Mouse (Mus musculus) midbrain, embryonic 15.5 days (tissue): ENCODE measurements around the gene Pla1a. TPM values are rescaled to one million over a fixed set of nuclear protein-coding genes. Genes with fewer than 3 reads are reported as not detected.

Source experiments
- ATAC-seq: fragments of 200-750 bp; cut with Nextera tagmentation; replicated peaks from 2 replicates; pipeline ENCODE4 v1.8.0; 2017; ENCODE audit warnings: moderate TSS enrichment
- H3K27ac ChIP-seq: fragments of 300-500 bp; sonication (generic); 2 replicates; pipeline ENCODE4 v1.5.1; 2015; ENCODE audit warnings: mild to moderate bottlenecking, inconsistent platforms
- H3K27me3 ChIP-seq: fragments of 300-500 bp; sonication (generic); replicated peaks from 2 replicates; pipeline ENCODE4 v1.6.1; 2015; ENCODE audit warnings: inconsistent platforms
- H3K36me3 ChIP-seq: fragments of 300-500 bp; sonication (generic); replicated peaks from 2 replicates; pipeline ENCODE4 v1.6.1; 2015; ENCODE audit warnings: inconsistent platforms
- H3K4me1 ChIP-seq: fragments of 300-500 bp; sonication (generic); 2 replicates; pipeline ENCODE4 v1.6.1; 2015; ENCODE audit warnings: inconsistent platforms
- H3K4me2 ChIP-seq: fragments of 300-500 bp; sonication (generic); 2 replicates; pipeline ENCODE4 v1.6.1; 2015; ENCODE audit warnings: inconsistent platforms, mild to moderate bottlenecking, moderate library complexity
- H3K4me3 ChIP-seq: fragments of 300-500 bp; sonication (generic); 2 replicates; pipeline ENCODE4 v1.5.1; 2015; ENCODE audit warnings: mild to moderate bottlenecking, inconsistent platforms
- H3K9ac ChIP-seq: fragments of 300-500 bp; sonication (generic); 2 replicates; pipeline ENCODE4 v1.6.1; 2015; ENCODE audit warnings: mild to moderate bottlenecking, inconsistent platforms
- H3K9me3 ChIP-seq: fragments of 300-500 bp; sonication (generic); 2 replicates; pipeline ENCODE4 v1.6.1; 2016; ENCODE audit warnings: inconsistent platforms
- WGBS: fragments of 180-500 bp; shearing (Covaris S2); methylation state at CpG from one replicate; pipeline ENCODE4 v1.1.7; 2015; ENCODE audit warnings: mixed read lengths; 5-methylcytosine and 5-hydroxymethylcytosine counted together
- polyA plus RNA-seq: library from polyadenylated mRNA; unstranded; fragments of >200 nt; fragmentation: Nextera tagmentation; extraction: Ambion mirVana; gene quantifications from 2 replicates; pipeline ENCODE4 v1.2.1, GENCODE M21; 2015

Gene Pla1a
- polyA plus RNA-seq, 1 experiment from 2014 or later: 0.61 TPM

GRCm38 (mm10) chr16:38376163-38376840, 56.6 kb downstream of the Pla1a start:
- peak overlapping the region; percentile 48 for H3K4me2 ChIP-seq
- H3K9ac ChIP-seq: peak overlapping the region; percentile 28
- 28% methylated on average over 17 of the region's 17 CpGs for WGBS
- no peaks in the 10 kb centered on the region for H3K36me3 ChIP-seq
- peaks cover 9% of the 10 kb centered on the region; the same call in 1 of the 2 replicates for H3K4me1 ChIP-seq
- H3K27ac ChIP-seq: peak overlapping the region; percentile 64
- no peaks in the 10 kb centered on the region for H3K9me3 ChIP-seq
- H3K4me3 ChIP-seq: peak overlapping the region; percentile 22
- peak; percentile 92 for ATAC-seq
- H3K27me3 ChIP-seq: no peaks in the 10 kb centered on the region

GRCm38 (mm10) chr16:38375182-38375581, 57.8 kb downstream of the Pla1a start:
- Histone ChIP-seq H3K27ac (no peak overlapping the region), H3K9ac (no peak overlapping the region), H3K4me1 (peaks cover 9% of the 10 kb centered on the region; the same call in 1 of the 2 replicates), H3K4me3 (no peak overlapping the region), H3K27me3 (no peaks in the 10 kb centered on the region), H3K4me2 (no peak overlapping the region), H3K36me3 (no peaks in the 10 kb centered on the region), H3K9me3 (no peaks in the 10 kb centered on the region)
- 87% methylated on average over 7 of the region's 7 CpGs for WGBS
- no peak for ATAC-seq

GRCm38 (mm10) chr16:38374379-38375140, 58.4 kb downstream of the Pla1a start:
- peaks cover 9% of the 10 kb centered on the region; the same call in 1 of the 2 replicates for H3K4me1 ChIP-seq
- H3K27me3 ChIP-seq: no peaks in the 10 kb centered on the region
- H3K36me3 ChIP-seq: no peaks in the 10 kb centered on the region
- WGBS: 84% methylated on average over 10 of the region's 10 CpGs
- peak overlapping the region; percentile 4; the same call in 1 of the 2 replicates for H3K4me2 ChIP-seq
- H3K27ac ChIP-seq: no peak overlapping the region
- no peak for ATAC-seq
- H3K9ac ChIP-seq: no peak overlapping the region
- H3K9me3 ChIP-seq: no peaks in the 10 kb centered on the region
- no peak overlapping the region for H3K4me3 ChIP-seq

DNA sequence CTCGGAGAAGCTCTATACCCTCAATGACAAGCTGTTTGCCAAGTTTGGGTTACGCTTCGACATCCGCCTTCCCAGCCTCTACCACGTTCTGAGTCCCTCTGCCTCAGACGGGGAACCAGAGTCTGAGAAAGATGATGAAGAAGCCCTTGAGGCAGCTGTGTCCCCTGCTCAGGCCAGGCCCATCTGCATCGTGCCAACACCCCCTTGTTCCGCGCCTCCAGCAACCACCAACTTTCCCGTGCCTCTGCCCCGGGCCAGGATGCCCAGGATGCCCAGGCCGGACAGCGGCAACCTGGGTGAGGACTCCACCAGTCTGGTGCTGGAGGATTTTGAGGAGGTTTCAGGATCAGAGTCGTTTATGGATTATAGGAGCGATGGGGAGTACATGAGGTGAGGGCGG, 59.0 kb downstream of the Pla1a start:
- H3K9me3 ChIP-seq: no peaks in the 10 kb centered on the region
- 87% methylated on average over 16 of the region's 16 CpGs for WGBS
- H3K9ac ChIP-seq: no peak overlapping the region
- peaks cover 9% of the 10 kb centered on the region; the same call in 1 of the 2 replicates for H3K4me1 ChIP-seq
- H3K27ac ChIP-seq: no peak overlapping the region
- no peak for ATAC-seq
- peak overlapping the region; percentile 4; the same call in 1 of the 2 replicates for H3K4me2 ChIP-seq
- H3K4me3 ChIP-seq: no peak overlapping the region
- H3K27me3 ChIP-seq: no peaks in the 10 kb centered on the region
- H3K36me3 ChIP-seq: no peaks in the 10 kb centered on the region

- no peak overlapping the region for H3K9ac ChIP-seq
- WGBS: 84% methylated on average over 10 of the region's 10 CpGs
- H3K9me3 ChIP-seq: no peaks in the 10 kb centered on the region
- peaks cover 9% of the 10 kb centered on the region; the same call in 1 of the 2 replicates for H3K4me1 ChIP-seq
- H3K27me3 ChIP-seq: no peaks in the 10 kb centered on the region
- H3K4me3 ChIP-seq: no peak overlapping the region
- H3K36me3 ChIP-seq: no peaks in the 10 kb centered on the region
- H3K27ac ChIP-seq: no peak overlapping the region
- no peak for ATAC-seq
- H3K4me2 ChIP-seq: no peak overlapping the region
These were observed 59.5 kb downstream of the Pla1a start for GRCm38 (mm10) chr16:38373439-38373838.

GRCm38 (mm10) chr16:38372876-38373275, 60.1 kb downstream of the Pla1a start:
- Histone ChIP-seq H3K4me3 (no peak overlapping the region), H3K9ac (no peak overlapping the region), H3K27me3 (no peaks in the 10 kb centered on the region), H3K9me3 (no peaks in the 10 kb centered on the region), H3K4me2 (no peak overlapping the region), H3K27ac (no peak overlapping the region), H3K4me1 (peaks cover 9% of the 10 kb centered on the region; the same call in 1 of the 2 replicates), H3K36me3 (no peaks in the 10 kb centered on the region)
- no peak for ATAC-seq
- 92% methylated on average over 4 of the region's 4 CpGs for WGBS

DNA sequence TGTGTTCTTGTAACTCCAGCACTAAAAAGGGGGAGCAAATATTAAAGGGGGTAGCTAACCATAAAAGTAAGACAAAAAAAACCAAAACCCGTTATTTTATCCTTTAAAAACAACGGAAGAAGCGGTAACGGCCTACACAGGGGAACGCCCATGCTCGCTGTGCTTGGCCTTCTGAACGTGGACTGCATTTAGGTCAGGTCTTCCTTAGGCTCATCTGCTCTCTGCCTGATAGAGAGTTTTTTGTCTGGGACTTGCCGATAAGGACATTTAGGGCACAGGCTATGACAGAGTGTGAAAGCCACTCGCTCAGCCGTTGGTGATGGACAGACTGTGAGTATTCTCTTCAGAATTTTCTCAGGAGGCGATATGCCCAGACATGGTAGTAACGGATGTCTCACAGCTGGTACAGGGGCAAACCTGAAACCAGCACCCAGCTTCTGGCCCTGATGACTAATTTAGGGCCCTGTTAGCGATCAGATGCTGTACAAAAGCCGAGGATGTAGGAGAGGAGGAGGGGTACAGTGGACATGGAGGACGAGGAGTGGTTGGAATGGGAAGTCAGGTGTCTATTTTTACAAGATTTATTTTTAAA, 61.1 kb downstream of the Pla1a start:
- Histone ChIP-seq H3K4me1 (peaks cover 9% of the 10 kb centered on the region; the same call in 1 of the 2 replicates), H3K36me3 (no peaks in the 10 kb centered on the region), H3K27ac (no peak overlapping the region), H3K9me3 (no peaks in the 10 kb centered on the region), H3K4me3 (no peak overlapping the region), H3K9ac (no peak overlapping the region), H3K27me3 (no peaks in the 10 kb centered on the region), H3K4me2 (no peak overlapping the region)
- ATAC-seq: no peak
- WGBS: 85% methylated on average over 15 of the region's 15 CpGs

DNA sequence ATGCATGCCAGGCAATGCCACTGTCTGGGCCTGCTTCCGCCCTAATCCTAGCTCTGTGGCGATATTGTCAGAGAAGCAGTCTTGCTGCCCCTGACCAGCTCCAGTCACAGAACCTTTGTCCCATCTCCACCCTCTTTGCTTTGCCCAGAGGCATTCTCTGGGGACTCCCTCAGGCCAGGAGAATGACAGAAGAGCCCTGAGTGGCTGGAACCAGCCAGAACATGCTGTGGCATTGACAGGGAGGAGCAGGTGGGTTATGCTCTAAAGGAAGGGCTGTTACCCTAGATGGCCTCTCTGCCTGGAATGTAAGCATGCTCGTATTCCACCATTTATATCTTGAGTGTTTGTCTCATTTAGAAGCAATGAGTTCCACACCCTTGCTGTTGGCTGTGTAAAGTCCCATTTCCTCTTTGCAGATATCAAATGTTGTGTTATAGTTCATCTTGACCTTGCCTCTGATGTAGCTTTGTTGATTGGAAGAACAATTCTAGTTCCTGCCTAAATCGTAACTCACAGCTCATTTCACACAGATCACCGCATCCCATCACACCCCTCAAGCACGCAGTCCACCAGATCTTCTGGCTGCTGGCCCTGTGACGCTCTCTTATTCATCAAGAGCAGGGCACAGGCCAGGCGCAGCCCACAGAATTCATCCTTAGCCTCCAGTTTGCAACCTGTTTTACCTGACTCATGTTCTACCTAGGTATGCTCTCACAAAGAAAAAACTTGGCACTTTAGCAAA, 62.1 kb downstream of the Pla1a start:
- H3K9me3 ChIP-seq: no peaks in the 10 kb centered on the region
- no peak overlapping the region for H3K4me3 ChIP-seq
- H3K27ac ChIP-seq: no peak overlapping the region
- peaks cover under 1% of the 10 kb centered on the region; the same call in 1 of the 2 replicates for H3K4me1 ChIP-seq
- no peaks in the 10 kb centered on the region for H3K36me3 ChIP-seq
- WGBS: 84% methylated on average over 8 of the region's 8 CpGs
- no peak for ATAC-seq
- H3K9ac ChIP-seq: no peak overlapping the region
- no peaks in the 10 kb centered on the region for H3K27me3 ChIP-seq
- H3K4me2 ChIP-seq: no peak overlapping the region

DNA sequence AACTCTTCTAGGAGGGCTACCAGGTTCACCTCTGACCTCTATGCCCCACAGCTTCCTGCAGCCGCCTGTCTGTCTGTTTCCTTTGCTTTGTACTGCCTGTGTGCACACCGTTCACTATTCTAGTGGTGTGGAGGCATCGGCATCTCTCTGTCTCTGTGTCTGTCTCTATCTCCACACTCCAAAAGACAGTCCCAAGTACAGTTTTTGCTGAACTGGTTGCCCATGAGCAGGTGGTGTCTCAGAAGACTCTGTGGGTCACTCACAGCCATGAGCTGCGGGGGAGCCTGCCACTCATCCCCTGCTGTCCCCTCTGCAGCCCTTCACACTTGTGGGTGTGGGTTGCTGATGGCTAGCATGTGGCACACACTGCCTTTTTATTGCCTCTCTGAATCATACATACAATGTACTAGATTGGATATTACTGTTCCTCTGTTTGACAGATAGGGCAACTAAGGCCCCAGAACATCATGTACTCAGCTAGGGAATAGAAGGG, 62.9 kb downstream of the Pla1a start:
- H3K9ac ChIP-seq: no peak overlapping the region

DNA sequence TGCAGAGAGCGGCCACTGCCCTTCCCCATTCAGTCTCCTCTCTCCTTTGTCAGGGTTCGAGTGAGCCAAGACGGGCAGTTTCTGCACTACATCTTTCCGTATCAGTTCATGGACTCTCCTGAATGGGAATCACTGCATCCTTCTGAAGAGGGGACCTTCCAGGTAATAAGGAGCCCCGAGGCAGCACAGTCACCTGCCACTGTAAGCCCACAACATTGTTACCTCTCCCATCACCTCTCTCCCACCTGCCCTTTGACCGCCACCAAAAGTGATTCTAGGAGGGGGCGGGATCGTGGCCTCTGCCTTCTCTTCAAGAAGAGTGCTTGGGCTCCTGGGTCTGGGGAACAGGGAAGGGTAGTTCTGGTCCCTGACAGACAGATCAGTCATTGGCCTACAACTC, 63.5 kb downstream of the Pla1a start:
- ATAC-seq: no peak
- Histone ChIP-seq H3K9me3 (no peaks in the 10 kb centered on the region), H3K27ac (no peak overlapping the region), H3K36me3 (no peaks in the 10 kb centered on the region), H3K9ac (no peak overlapping the region), H3K4me2 (no peak overlapping the region), H3K4me1 (no peaks in the 10 kb centered on the region), H3K27me3 (no peaks in the 10 kb centered on the region), H3K4me3 (no peak overlapping the region)
- WGBS: 93% methylated on average over 8 of the region's 8 CpGs

More for the DNA sequence above, 62.9 kb downstream of the Pla1a start:
- no peak for ATAC-seq
- Histone ChIP-seq H3K4me3 (no peak overlapping the region), H3K4me1 (no peaks in the 10 kb centered on the region), H3K36me3 (no peaks in the 10 kb centered on the region), H3K4me2 (no peak overlapping the region), H3K9me3 (no peaks in the 10 kb centered on the region), H3K27ac (no peak overlapping the region), H3K27me3 (no peaks in the 10 kb centered on the region)
- WGBS: 84% methylated on average over 4 of the region's 4 CpGs

DNA sequence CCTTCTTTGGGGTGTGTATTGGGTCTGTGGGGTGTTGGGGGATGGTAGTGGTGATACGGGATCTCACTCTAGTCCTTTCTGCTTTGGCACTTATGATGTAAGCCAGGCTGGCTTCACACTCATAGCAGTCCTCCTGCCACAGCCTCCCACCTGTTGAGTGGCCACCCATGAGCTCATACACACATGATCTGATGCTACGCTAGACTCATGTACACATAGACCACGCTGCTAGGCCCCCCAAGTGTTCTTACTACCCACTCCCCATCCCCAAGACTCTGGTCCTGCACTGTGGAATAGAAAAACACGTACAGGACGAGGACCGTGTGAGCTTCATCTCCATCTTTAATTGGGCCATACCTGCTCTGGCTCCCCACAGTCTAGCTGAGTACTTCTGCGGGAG, 63.9 kb downstream of the Pla1a start:
- Histone ChIP-seq H3K4me1 (no peaks in the 10 kb centered on the region), H3K4me2 (no peak overlapping the region), H3K9ac (no peak overlapping the region), H3K4me3 (no peak overlapping the region), H3K36me3 (no peaks in the 10 kb centered on the region), H3K27me3 (no peaks in the 10 kb centered on the region), H3K9me3 (no peaks in the 10 kb centered on the region), H3K27ac (no peak overlapping the region)
- 86% methylated on average over 7 of the region's 7 CpGs for WGBS
- no peak for ATAC-seq

- no peaks in the 10 kb centered on the region for H3K36me3 ChIP-seq
- no peaks in the 10 kb centered on the region for H3K4me1 ChIP-seq
- no peak overlapping the region for H3K4me2 ChIP-seq
- no peaks in the 10 kb centered on the region for H3K9me3 ChIP-seq
- no peak for ATAC-seq
- H3K4me3 ChIP-seq: no peak overlapping the region
- no peaks in the 10 kb centered on the region for H3K27me3 ChIP-seq
- H3K27ac ChIP-seq: no peak overlapping the region
- no peak overlapping the region for H3K9ac ChIP-seq
- WGBS: 67% methylated on average over 10 of the region's 10 CpGs
These were observed 64.6 kb downstream of the Pla1a start for GRCm38 (mm10) chr16:38368336-38368735.
